Mouse (Mus musculus) heart, embryonic 10.5 days (tissue): ENCODE data around the gene Vmn1r33. TPM values are rescaled to one million over a fixed set of nuclear protein-coding genes. Genes with fewer than 3 reads are reported as not detected.
"Not testable (repeated sequence)": the region's sequence is repeated elsewhere in the genome, so short reads cannot be mapped to it uniquely, and the experiment has no call there.

Source experiments
- DNase-seq: peaks from one replicate; pipeline ENCODE4 v3.0.0-alpha.2; 2017; ENCODE audit warnings: low spot score
- H3K27ac ChIP-seq: fragments of 300-500 bp; sonication (generic); 2 replicates; pipeline ENCODE4 v1.5.1; 2016; ENCODE audit warnings: mild to moderate bottlenecking
- H3K27me3 ChIP-seq: fragments of 300-500 bp; sonication (generic); 2 replicates; pipeline ENCODE4 v1.6.1; 2016; ENCODE audit warnings: mild to moderate bottlenecking; ENCODE audit not compliant: poor library complexity, insufficient read depth, severe bottlenecking
- H3K36me3 ChIP-seq: fragments of 300-500 bp; sonication (generic); 2 replicates; pipeline ENCODE4 v1.6.1; 2016; ENCODE audit warnings: mild to moderate bottlenecking, moderate library complexity
- H3K4me1 ChIP-seq: fragments of 300-500 bp; sonication (generic); 2 replicates; pipeline ENCODE4 v1.6.1; 2016; ENCODE audit warnings: mild to moderate bottlenecking
- H3K4me3 ChIP-seq: fragments of 300-500 bp; sonication (generic); 2 replicates; pipeline ENCODE4 v1.5.1; 2016; ENCODE audit warnings: mild to moderate bottlenecking, moderate library complexity
- H3K9me3 ChIP-seq: fragments of 300-500 bp; sonication (generic); 2 replicates; pipeline ENCODE4 v1.6.1; 2016; ENCODE audit warnings: mild to moderate bottlenecking, moderate library complexity
- WGBS: fragments of 180-500 bp; shearing (Covaris S2); methylation state at CpG from one replicate; pipeline ENCODE4 v1.1.7; 2016; 5-methylcytosine and 5-hydroxymethylcytosine counted together
- polyA plus RNA-seq: library from polyadenylated mRNA; unstranded; fragments of >200 nt; fragmentation: Nextera tagmentation; extraction: Ambion mirVana; gene quantifications from 2 replicates; pipeline ENCODE4 v1.2.1, GENCODE M21; 2016

Vmn1r33 gene
- polyA plus RNA-seq, result not detected in 2 replicates

GRCm38 (mm10) chr6:66618182-66618581 is at the start of gene Vmn1r33:
Gene Vmn1r33 (minus strand): TSS chr6:66618282.
- not testable (repeated sequence) for H3K4me3 ChIP-seq, DNase-seq, H3K27me3 ChIP-seq, H3K4me1 ChIP-seq, H3K27ac ChIP-seq, H3K36me3 ChIP-seq, H3K9me3 ChIP-seq

DNA sequence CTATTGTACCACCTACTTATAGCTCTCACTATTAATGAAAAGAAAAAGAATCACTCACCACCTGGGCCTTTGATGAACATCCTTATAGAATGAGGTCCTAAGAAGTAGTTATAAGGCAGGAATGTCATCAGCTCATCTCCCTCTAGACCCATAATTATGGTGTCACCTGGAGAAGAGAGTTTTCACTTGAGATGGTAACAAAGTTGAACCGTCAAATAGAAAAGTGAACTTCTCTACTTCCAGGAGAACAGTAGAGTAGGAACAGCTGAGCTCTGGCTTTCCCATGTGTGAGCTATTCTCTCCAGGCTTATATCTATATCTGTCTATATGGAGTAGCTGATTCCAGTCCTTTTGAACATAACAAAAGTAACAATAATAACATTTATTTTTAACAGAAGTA is 25.7 kb upstream of the Vmn1r33 start, which contains the start of gene Vmn1r34:
Gene Vmn1r34, minus strand, starts transcription at position 101 of the 400 bp plus-strand sequence.
- 76% methylated on average over 1 of the region's 1 CpGs for WGBS

DNA sequence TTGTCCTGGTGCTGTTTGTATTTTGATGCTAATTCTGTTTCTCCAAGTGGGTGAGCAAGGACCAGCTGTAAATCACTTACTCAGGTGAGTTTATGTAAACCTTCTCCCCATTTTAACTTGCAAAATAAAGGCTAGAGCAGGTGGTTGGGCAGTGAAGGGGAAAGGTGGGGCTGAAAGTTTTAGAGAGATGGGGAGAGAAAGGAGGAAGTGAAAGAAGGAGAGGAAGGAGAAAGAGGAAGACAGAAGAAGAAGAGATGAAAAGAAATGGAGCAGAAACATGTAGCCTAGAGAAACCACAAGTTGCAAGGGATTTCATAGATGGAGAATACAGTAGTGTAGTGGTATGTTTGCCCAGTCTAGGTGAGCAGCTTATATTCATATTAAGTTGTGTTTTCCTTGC is 22.3 kb downstream of the Vmn1r33 start:
- H3K4me1 ChIP-seq, result no peaks in the 10 kb centered on the region
- no peak overlapping the region for H3K27ac ChIP-seq
- H3K9me3 ChIP-seq, result no peaks in the 10 kb centered on the region
- no peaks in the 10 kb centered on the region for H3K36me3 ChIP-seq
- H3K27me3 ChIP-seq, result no peaks in the 10 kb centered on the region
- H3K4me3 ChIP-seq, result no peak overlapping the region
- DNase-seq, result no peak

More for the DNA sequence above, 25.7 kb upstream of the Vmn1r33 start, which contains the start of gene Vmn1r34:
- Histone ChIP-seq H3K4me1 (no peaks in the 10 kb centered on the region), H3K27me3 (no peaks in the 10 kb centered on the region), H3K9me3 (no peaks in the 10 kb centered on the region), H3K4me3 (no peak within 1 kb of the TSS), H3K27ac (no peak within 1 kb of the TSS), H3K36me3 (no peaks in the 10 kb centered on the region)
- no peak for DNase-seq

Other genes starting within 250 kb of the Vmn1r33 start
- 88.9 and 115 TPM in 2 replicates for gene Mad2l1, start 82.9 kb downstream of the Vmn1r33 start, polyA plus RNA-seq
- gene Vmn1r32, start 58.2 kb downstream of the Vmn1r33 start, polyA plus RNA-seq, result 0.13 TPM in 1 of 2 replicates, not detected in the other
- not detected in 2 replicates for gene Vmn1r34, start 25.6 kb upstream of the Vmn1r33 start, polyA plus RNA-seq
- not detected in 2 replicates for gene Vmn1r35, start 67.6 kb upstream of the Vmn1r33 start, polyA plus RNA-seq
- not detected in 2 replicates for gene Vmn1r36, start 100.9 kb upstream of the Vmn1r33 start, polyA plus RNA-seq
- not detected in 2 replicates for gene Vmn1r37, start 111.1 kb upstream of the Vmn1r33 start, polyA plus RNA-seq
- not detected in 2 replicates for gene Vmn1r38, start 164.3 kb upstream of the Vmn1r33 start, polyA plus RNA-seq
- gene Vmn1r39, start 192.3 kb upstream of the Vmn1r33 start, polyA plus RNA-seq, result not detected in 2 replicates